Mouse (Mus musculus): Measurements from ENCODE around the gene H2-Q4. TPM values are rescaled to one million over a fixed set of nuclear protein-coding genes. Genes with fewer than 3 reads are reported as not detected.
"Not testable (repeated sequence)": the region's sequence is repeated elsewhere in the genome, so short reads cannot be mapped to it uniquely, and the experiment has no call there.

The H2-Q4 gene
- polyA plus RNA-seq, 1 experiment from 2014 or later, result 1.0 TPM

GRCm38 (mm10) chr17:35422360-35422759, 42.9 kb downstream of the H2-Q4 start:
- 91% methylated on average over 5 of the region's 5 CpGs for WGBS
- not testable (repeated sequence) for ATAC-seq (ENCODE audit: low read depth); H3K9ac ChIP-seq; H3K4me3 ChIP-seq; H3K9me3 ChIP-seq; H3K27ac ChIP-seq (replicated peaks); H3K36me3 ChIP-seq; H3K4me2 ChIP-seq
- H3K4me1 ChIP-seq (replicated peaks), result peaks cover 11% of the 10 kb centered on the region; the same call in 1 of the 2 replicates
- H3K27me3 ChIP-seq, result peaks cover 40% of the 10 kb centered on the region

GRCm38 (mm10) chr17:35423131-35423810, 43.9 kb downstream of the H2-Q4 start:
- not testable (repeated sequence) for H3K9me3 ChIP-seq; H3K36me3 ChIP-seq; H3K4me3 ChIP-seq; H3K27ac ChIP-seq (replicated peaks); ATAC-seq (ENCODE audit: low read depth); H3K9ac ChIP-seq; H3K4me2 ChIP-seq
- 78% methylated on average over 3 of the region's 3 CpGs for WGBS
- peaks cover 11% of the 10 kb centered on the region; the same call in 1 of the 2 replicates for H3K4me1 ChIP-seq (replicated peaks)
- H3K27me3 ChIP-seq, result peaks cover 40% of the 10 kb centered on the region

- ATAC-seq (ENCODE audit: low read depth); H3K27ac ChIP-seq (replicated peaks); H3K4me3 ChIP-seq; H3K4me2 ChIP-seq; H3K9me3 ChIP-seq; H3K36me3 ChIP-seq; H3K9ac ChIP-seq: not testable (repeated sequence)
- peaks cover 11% of the 10 kb centered on the region; the same call in 1 of the 2 replicates for H3K4me1 ChIP-seq (replicated peaks)
- 91% methylated on average over 3 of the region's 3 CpGs for WGBS
- peaks cover 40% of the 10 kb centered on the region for H3K27me3 ChIP-seq
Observed at GRCm38 (mm10) chr17:35424106-35424505, 44.7 kb downstream of the H2-Q4 start.

- H3K4me3 ChIP-seq, result peak within 1 kb of the TSS; percentile 33
- peak; percentile 63; the same call in 1 of the 2 replicates for ATAC-seq (ENCODE audit: low read depth)
- H3K4me2 ChIP-seq, result peak within 1 kb of the TSS; percentile 57
- not testable (repeated sequence) for H3K36me3 ChIP-seq; H3K27ac ChIP-seq (replicated peaks); H3K9me3 ChIP-seq
- peaks cover 38% of the 10 kb centered on the region for H3K27me3 ChIP-seq
- whole genome bisulfite sequencing, result 2% methylated on average over 57 of the region's 66 CpGs
- peaks cover 11% of the 10 kb centered on the region; the same call in 1 of the 2 replicates for H3K4me1 ChIP-seq (replicated peaks)
- peak within 1 kb of the TSS; percentile 44; the same call in 1 of the 2 replicates for H3K9ac ChIP-seq
Observed at GRCm38 (mm10) chr17:35424624-35425416, 45.4 kb downstream of the H2-Q4 start, which contains the start of gene H2-Q6. Gene H2-Q6 (plus strand): TSS chr17:35424850.

- peak overlapping the region; percentile 33 for H3K4me3 ChIP-seq
- not testable (repeated sequence) for H3K36me3 ChIP-seq; H3K9me3 ChIP-seq; H3K27ac ChIP-seq (replicated peaks)
- peak overlapping the region; percentile 57 for H3K4me2 ChIP-seq
- 0 out of 2 replicates have a peak overlapping the region, but pooled peaks have one; percentile 44 for H3K9ac ChIP-seq
- peak; percentile 27; the same call in 1 of the 2 replicates for ATAC-seq (ENCODE audit: low read depth)
- peaks cover 36% of the 10 kb centered on the region for H3K27me3 ChIP-seq
- H3K4me1 ChIP-seq (replicated peaks), result peaks cover 11% of the 10 kb centered on the region; the same call in 1 of the 2 replicates
- WGBS, result 19% methylated on average over 28 of the region's 28 CpGs
Observed at GRCm38 (mm10) chr17:35425474-35425873, 46.1 kb downstream of the H2-Q4 start.

- peaks cover 24% of the 10 kb centered on the region for H3K27me3 ChIP-seq
- H3K9me3 ChIP-seq; H3K9ac ChIP-seq; H3K4me2 ChIP-seq; H3K27ac ChIP-seq (replicated peaks); H3K36me3 ChIP-seq; H3K4me3 ChIP-seq; ATAC-seq (ENCODE audit: low read depth): not testable (repeated sequence)
- WGBS, result 87% methylated on average over 6 of the region's 6 CpGs
- peaks cover 11% of the 10 kb centered on the region; the same call in 1 of the 2 replicates for H3K4me1 ChIP-seq (replicated peaks)
Observed at GRCm38 (mm10) chr17:35428883-35429282, 49.5 kb downstream of the H2-Q4 start.

- not testable (repeated sequence) for H3K36me3 ChIP-seq; H3K9ac ChIP-seq; H3K4me3 ChIP-seq; ATAC-seq (ENCODE audit: low read depth); H3K9me3 ChIP-seq; H3K27me3 ChIP-seq; H3K4me1 ChIP-seq (replicated peaks); H3K4me2 ChIP-seq; H3K27ac ChIP-seq (replicated peaks)
- WGBS, result 91% methylated on average over 6 of the region's 6 CpGs
Observed at GRCm38 (mm10) chr17:35430671-35431070, 51.3 kb downstream of the H2-Q4 start.

- H3K9ac ChIP-seq; H3K9me3 ChIP-seq; H3K4me3 ChIP-seq; H3K4me2 ChIP-seq; H3K27me3 ChIP-seq; H3K4me1 ChIP-seq (replicated peaks); H3K36me3 ChIP-seq; ATAC-seq (ENCODE audit: low read depth); H3K27ac ChIP-seq (replicated peaks): not testable (repeated sequence)
- WGBS, result 80% methylated on average over 3 of the region's 3 CpGs
Observed at GRCm38 (mm10) chr17:35432167-35432566, 52.8 kb downstream of the H2-Q4 start.

GRCm38 (mm10) chr17:35434836-35435235, 55.4 kb downstream of the H2-Q4 start:
- not testable (repeated sequence) for H3K27me3 ChIP-seq; H3K4me2 ChIP-seq; ATAC-seq (ENCODE audit: low read depth); H3K27ac ChIP-seq (replicated peaks); H3K9me3 ChIP-seq; H3K4me1 ChIP-seq (replicated peaks); H3K36me3 ChIP-seq; H3K9ac ChIP-seq; H3K4me3 ChIP-seq
- WGBS, result 8% methylated on average over 8 of the region's 8 CpGs

Other genes with a start within 250 kb of the H2-Q4 start
- 0.61 and 0.77 TPM in 2 replicates for gene Apom, start 247.6 kb upstream of the H2-Q4 start, polyA plus RNA-seq (2015; fragmentation: Nextera tagmentation; extraction: Ambion mirVana)
- gene Bag6, start 244.4 kb upstream of the H2-Q4 start, polyA plus RNA-seq (2015; fragmentation: Nextera tagmentation; extraction: Ambion mirVana), result 67.1 and 75.0 TPM in 2 replicates
- gene Prrc2a, start 214.7 kb upstream of the H2-Q4 start, polyA plus RNA-seq (2015; fragmentation: Nextera tagmentation; extraction: Ambion mirVana), result 178 and 185 TPM in 2 replicates
- gene Aif1, start 203.5 kb upstream of the H2-Q4 start, polyA plus RNA-seq (2015; fragmentation: Nextera tagmentation; extraction: Ambion mirVana), result 11.4 and 12.7 TPM in 2 replicates
- 7.8 and 8.9 TPM in 2 replicates for gene Lst1, start 191.2 kb upstream of the H2-Q4 start, polyA plus RNA-seq (2015; fragmentation: Nextera tagmentation; extraction: Ambion mirVana)
- 0.22 and 0.58 TPM in 2 replicates for gene Ltb, start 185.2 kb upstream of the H2-Q4 start, polyA plus RNA-seq (2015; fragmentation: Nextera tagmentation; extraction: Ambion mirVana)
- 0.13 TPM in 1 of 2 replicates, not detected in the other for gene Tnf, start 177.6 kb upstream of the H2-Q4 start, polyA plus RNA-seq (2015; fragmentation: Nextera tagmentation; extraction: Ambion mirVana)
- 0.42 TPM in 1 of 2 replicates, not detected in the other for gene Lta, start 174.3 kb upstream of the H2-Q4 start, polyA plus RNA-seq (2015; fragmentation: Nextera tagmentation; extraction: Ambion mirVana)
- 0.56 TPM in 1 of 2 replicates, not detected in the other for gene Gm16181, start 158.8 kb upstream of the H2-Q4 start, polyA plus RNA-seq (2015; fragmentation: Nextera tagmentation; extraction: Ambion mirVana)
- 58.9 and 66.1 TPM in 2 replicates for gene Atp6v1g2, start 146.0 kb upstream of the H2-Q4 start, polyA plus RNA-seq (2015; fragmentation: Nextera tagmentation; extraction: Ambion mirVana)
- 9.5 and 10.8 TPM in 2 replicates for gene Nfkbil1, start 143.8 kb upstream of the H2-Q4 start, polyA plus RNA-seq (2015; fragmentation: Nextera tagmentation; extraction: Ambion mirVana)
- gene Ddx39b, start 137.9 kb upstream of the H2-Q4 start, polyA plus RNA-seq (2015; fragmentation: Nextera tagmentation; extraction: Ambion mirVana), result 385 and 402 TPM in 2 replicates
- 70.5 and 79.1 TPM in 2 replicates for gene H2-D1, start 116.9 kb upstream of the H2-Q4 start, polyA plus RNA-seq (2015; fragmentation: Nextera tagmentation; extraction: Ambion mirVana)
- 0.22 TPM in 1 of 2 replicates, not detected in the other for gene H2-Q1, start 59.2 kb upstream of the H2-Q4 start, polyA plus RNA-seq (2015; fragmentation: Nextera tagmentation; extraction: Ambion mirVana)
- gene H2-Q2, start 37.4 kb upstream of the H2-Q4 start, polyA plus RNA-seq (2015; fragmentation: Nextera tagmentation; extraction: Ambion mirVana), result 0.50 and 0.60 TPM in 2 replicates
- 0.37 and 0.42 TPM in 2 replicates for gene H2-Q6, start 45.2 kb downstream of the H2-Q4 start, polyA plus RNA-seq (2015; fragmentation: Nextera tagmentation; extraction: Ambion mirVana)
- gene H2-Q7, start 59.5 kb downstream of the H2-Q4 start, polyA plus RNA-seq (2015; fragmentation: Nextera tagmentation; extraction: Ambion mirVana), result 3.4 and 4.0 TPM in 2 replicates
- not detected in 2 replicates for gene H2-Q10, start 90.5 kb downstream of the H2-Q4 start, polyA plus RNA-seq (2015; fragmentation: Nextera tagmentation; extraction: Ambion mirVana)
- not detected in 2 replicates for gene Pou5f1, start 126.4 kb downstream of the H2-Q4 start, polyA plus RNA-seq (2015; fragmentation: Nextera tagmentation; extraction: Ambion mirVana)
- gene Tcf19, start 137.2 kb downstream of the H2-Q4 start, polyA plus RNA-seq (2015; fragmentation: Nextera tagmentation; extraction: Ambion mirVana), result 14.4 and 15.6 TPM in 2 replicates
- 6.4 and 7.4 TPM in 2 replicates for gene Cchcr1, start 137.5 kb downstream of the H2-Q4 start, polyA plus RNA-seq (2015; fragmentation: Nextera tagmentation; extraction: Ambion mirVana)
- 0.47 and 0.99 TPM in 2 replicates for gene Psors1c2, start 153.6 kb downstream of the H2-Q4 start, polyA plus RNA-seq (2015; fragmentation: Nextera tagmentation; extraction: Ambion mirVana)
- not detected in 2 replicates for gene Cdsn, start 172.5 kb downstream of the H2-Q4 start, polyA plus RNA-seq (2015; fragmentation: Nextera tagmentation; extraction: Ambion mirVana)
- gene 2300002M23Rik, start 187.8 kb downstream of the H2-Q4 start, polyA plus RNA-seq (2015; fragmentation: Nextera tagmentation; extraction: Ambion mirVana), result not detected in 2 replicates
- gene Sfta2, start 221.9 kb downstream of the H2-Q4 start, polyA plus RNA-seq (2015; fragmentation: Nextera tagmentation; extraction: Ambion mirVana), result not detected in 2 replicates
- gene Gm9573, start 247.0 kb downstream of the H2-Q4 start, polyA plus RNA-seq (2015; fragmentation: Nextera tagmentation; extraction: Ambion mirVana), result not detected in 2 replicates

Measured in neural tube, embryonic 13.5 days (tissue).